9 mouse cellular contexts compared by ENCODE assay signal in the genomic region with DNA sequence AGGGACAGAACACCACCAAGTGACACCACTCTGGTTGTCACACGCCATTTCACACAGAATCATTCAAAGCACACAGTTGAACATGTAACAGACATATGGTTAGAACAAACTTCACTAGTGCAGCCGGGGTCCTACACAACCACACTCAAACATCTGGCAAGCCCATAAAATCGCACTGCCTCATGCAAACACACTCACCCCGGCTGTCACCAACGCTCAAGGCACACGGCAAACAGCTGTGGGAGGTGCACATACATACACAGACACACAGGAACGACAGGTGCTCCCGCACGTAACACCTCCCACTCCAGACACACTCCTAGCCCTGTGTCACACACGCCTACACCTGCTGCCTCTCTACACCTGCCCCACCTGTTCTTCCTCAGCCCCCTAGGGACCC. TPM values are rescaled to one million over a fixed set of nuclear protein-coding genes. Genes with fewer than 3 reads are reported as not detected.
A peak's percentile ranks its signal among the peaks of the same experiment; 100 is the strongest.
DNase-seq lines count a peak whose midpoint lies in the region; ATAC-seq and TF ChIP-seq lines count a peak whose summit lies in the region.
"Had no signal": no experiment of that assay in that cellular context is flagged by ENCODE, and none has a peak within 500 bp of the region (broad histone marks: within the 10 kb centered on the region; RNA-seq: fewer than 3 reads in every experiment).

No protein-coding gene starts in this region.

- 41% methylated on average over 10 of the region's 10 CpGs for WGBS in kidney, embryonic 16.5 days
- WGBS in embryonic facial prominence, embryonic 13.5 days: 51% methylated on average over 10 of the region's 10 CpGs
- 51% methylated on average over 10 of the region's 10 CpGs for WGBS in intestine, embryonic 14.5 days

- H3K4me2 ChIP-seq in kidney, embryonic 16.5 days (replicated peaks; ENCODE audit: low read depth, low read length): peak overlapping the region; percentile 75
- H3K4me2 ChIP-seq in embryonic facial prominence, embryonic 13.5 days: peak overlapping the region; percentile 69
- peak overlapping the region; percentile 57 for H3K4me2 ChIP-seq in intestine, embryonic 14.5 days (ENCODE audit: low read length)
- no peak overlapping the region for H3K4me2 ChIP-seq in myocyte (ENCODE audit: low read depth)

- peaks cover 51% of the 10 kb centered on the region for H3K4me1 ChIP-seq in kidney, embryonic 16.5 days (ENCODE audit: insufficient read depth, low read length)
- peaks cover 51% of the 10 kb centered on the region for H3K4me1 ChIP-seq in embryonic facial prominence, embryonic 13.5 days
- peaks cover 29% of the 10 kb centered on the region for H3K4me1 ChIP-seq in intestine, embryonic 14.5 days (replicated peaks; ENCODE audit: control insufficient read depth, insufficient read depth, low read length)

- ATAC-seq in kidney, embryonic 16.5 days (ENCODE audit: low FRiP score, low TSS enrichment): no peak
- no peak for ATAC-seq in embryonic facial prominence, embryonic 13.5 days (ENCODE audit: insufficient number of reproducible peaks, insufficient read depth, low FRiP score, low TSS enrichment, low read depth)
- ATAC-seq in intestine, embryonic 14.5 days (replicated peaks; ENCODE audit: low FRiP score, low TSS enrichment, low read depth): no peak

- no peaks in the 10 kb centered on the region for H3K9me3 ChIP-seq in kidney, embryonic 16.5 days (ENCODE audit: low read length)
- no peaks in the 10 kb centered on the region for H3K9me3 ChIP-seq in embryonic facial prominence, embryonic 13.5 days
- H3K9me3 ChIP-seq in intestine, embryonic 14.5 days (ENCODE audit: control insufficient read depth, low read length): no peaks in the 10 kb centered on the region
- H3K9me3 ChIP-seq: G1E had no signal

- H3K27ac ChIP-seq in kidney, embryonic 16.5 days (ENCODE audit: low read length): no peak overlapping the region
- no peak overlapping the region for H3K27ac ChIP-seq in embryonic facial prominence, embryonic 13.5 days
- no peak overlapping the region for H3K27ac ChIP-seq in intestine, embryonic 14.5 days (ENCODE audit: low read depth)

- H3K36me3 ChIP-seq in kidney, embryonic 16.5 days (ENCODE audit: insufficient read depth, low read length): no peaks in the 10 kb centered on the region
- peaks cover 13% of the 10 kb centered on the region for H3K36me3 ChIP-seq in embryonic facial prominence, embryonic 13.5 days
- H3K36me3 ChIP-seq in intestine, embryonic 14.5 days (ENCODE audit: control insufficient read depth, insufficient read depth, low read length): no peaks in the 10 kb centered on the region
- no peaks in the 10 kb centered on the region for H3K36me3 ChIP-seq in myocyte (ENCODE audit: control insufficient read depth, insufficient read depth)

- peaks cover 6% of the 10 kb centered on the region for H3K27me3 ChIP-seq in kidney, embryonic 16.5 days (ENCODE audit: insufficient read depth, low read length)
- peaks cover 15% of the 10 kb centered on the region for H3K27me3 ChIP-seq in embryonic facial prominence, embryonic 13.5 days
- H3K27me3 ChIP-seq in intestine, embryonic 14.5 days (replicated peaks; ENCODE audit: control insufficient read depth, insufficient read depth, low read length): no peaks in the 10 kb centered on the region
- H3K27me3 ChIP-seq in myocyte (ENCODE audit: control insufficient read depth, insufficient read depth, insufficient read length): no peaks in the 10 kb centered on the region

- H3K4me3 ChIP-seq in kidney, embryonic 16.5 days (ENCODE audit: low read length): peak overlapping the region; percentile 44
- H3K4me3 ChIP-seq in embryonic facial prominence, embryonic 13.5 days: peak overlapping the region; percentile 38
- H3K4me3 ChIP-seq in intestine, embryonic 14.5 days (ENCODE audit: low read depth, low read length): 0 out of 2 replicates have a peak overlapping the region, but pooled peaks have one; percentile 32
- no peak overlapping the region for H3K4me3 ChIP-seq in myocyte

- DNase-seq in kidney, adult 9 months: no peak
- DNase-seq in intestine, embryonic 14.5 days (ENCODE audit: low spot score): no peak
- no peak for DNase-seq in cerebellum, adult 9-10 months
- DNase-seq in adrenal gland, adult (ENCODE audit: inconsistent age in 2 of 2, low spot score in 1 of 2): no peak
- no peak for DNase-seq in adrenal gland, adult 18-20 months (ENCODE audit: low spot score in 2 of 2)

- H3K9ac ChIP-seq in kidney, embryonic 16.5 days (replicated peaks; ENCODE audit: low read length): peak overlapping the region; percentile 60; the same call in 1 of the 2 replicates
- H3K9ac ChIP-seq in embryonic facial prominence, embryonic 13.5 days: no peak overlapping the region
- H3K9ac ChIP-seq in intestine, embryonic 14.5 days (ENCODE audit: low read length): no peak overlapping the region

- H3K79me2 ChIP-seq in myocyte (ENCODE audit: control insufficient read depth, insufficient read depth): no peaks in the 10 kb centered on the region

- no peak for TF ChIP-seq POLR2A in myocyte (IDR thresholded peaks at IDR 0.05; ENCODE audit: insufficient read length, low read depth)

- no peak overlapping the region for H3ac ChIP-seq in myocyte (ENCODE audit: control insufficient read depth, insufficient read length)

TF ChIP-seq in myocyte, 11 proteins besides CTCF, POLR2A, EP300 and RAD21:
- TF ChIP-seq MYOG (IDR thresholded peaks at IDR 0.05; ENCODE audit: control insufficient read depth in 1 of 3, insufficient read depth in 1 of 3, insufficient read length in 2 of 3, low read depth in 2 of 3) (peak in 2 of 3 experiments; percentile 19 to 27), MYOD1 (IDR thresholded peaks at IDR 0.05; ENCODE audit: control insufficient read depth in 1 of 3, insufficient read length in 2 of 3, low read depth in 2 of 3) (peak in 2 of 3 experiments; percentile 31 to 68), TCF3 (IDR thresholded peaks at IDR 0.05; ENCODE audit: insufficient read length, low read depth) (peak; percentile 8), REST (IDR thresholded peaks at IDR 0.05; ENCODE audit: insufficient read depth, insufficient read length) (no peak)

RNA-seq across cellular contexts. Expression of a gene that starts 0.7 kb away (rescaled TPM):
- polyA plus RNA-seq in kidney, embryonic 16.5 days (2015; fragmentation: Nextera tagmentation; extraction: Ambion mirVana): 2.0 and 2.3 TPM in 2 replicates
- polyA plus RNA-seq in embryonic facial prominence, embryonic 13.5 days (2015; fragmentation: Nextera tagmentation; extraction: Ambion mirVana): 1.3 TPM in 2 replicates
- 1.3 and 1.6 TPM in 2 replicates for polyA plus RNA-seq in intestine, embryonic 14.5 days (2014; fragmentation: Nextera tagmentation; extraction: Ambion mirVana)
- 0.04 TPM for polyA plus RNA-seq in myocyte (2012; fragmentation: generic; extraction: Trizol)
- total RNA-seq in adrenal gland, adult 18-20 months (2021): under 1 TPM in 1 of 2 experiments, not detected in 1; 0.13 TPM
- polyA plus RNA-seq: G1E had no signal

RNA-seq across cellular contexts. Expression of a gene that starts 31.5 kb away (rescaled TPM):
- 42.9 and 52.3 TPM in 2 replicates for polyA plus RNA-seq in kidney, embryonic 16.5 days (2015; fragmentation: Nextera tagmentation; extraction: Ambion mirVana)
- polyA plus RNA-seq in embryonic facial prominence, embryonic 13.5 days (2015; fragmentation: Nextera tagmentation; extraction: Ambion mirVana): 70.7 and 74.5 TPM in 2 replicates
- 55.0 and 58.9 TPM in 2 replicates for polyA plus RNA-seq in intestine, embryonic 14.5 days (2014; fragmentation: Nextera tagmentation; extraction: Ambion mirVana)
- 27.1 TPM for polyA plus RNA-seq in myocyte (2012; fragmentation: generic; extraction: Trizol)
- 10 to 100 TPM; 75.4 to 86.4 TPM for total RNA-seq in adrenal gland, adult 18-20 months (2021)
